Mouse (Mus musculus) ES-E14 (cell line): Measurements from ENCODE around the gene Olfm1.

Experiments used
- CHD2 ChIP-seq: IDR thresholded peaks from 2 replicates; pipeline ENCODE4 v1.6.1; 2014; ENCODE audit warnings: mild to moderate bottlenecking, low read depth, low read length, inconsistent platforms
- HCFC1 ChIP-seq: IDR thresholded peaks from 2 replicates; pipeline ENCODE4 v1.6.1; 2012; ENCODE audit warnings: low read length, inconsistent platforms, borderline replicate concordance; ENCODE audit not compliant: insufficient read depth
- MAFK ChIP-seq: IDR thresholded peaks from 2 replicates; pipeline ENCODE4 v1.6.1; 2014; ENCODE audit warnings: mild to moderate bottlenecking, low read depth, low read length, inconsistent platforms; ENCODE audit not compliant: insufficient read depth
- ZC3H11A ChIP-seq: IDR thresholded peaks from 2 replicates; pipeline ENCODE4 v1.6.1; 2012; ENCODE audit warnings: low read depth, mild to moderate bottlenecking, inconsistent platforms, low read length, borderline replicate concordance
- ZNF384 ChIP-seq: IDR thresholded peaks from 2 replicates; pipeline ENCODE4 v1.6.1; 2012; ENCODE audit warnings: low read depth, low read length, inconsistent platforms

- TF ChIP-seq CHD2 (no peak), ZC3H11A (no peak), HCFC1 (no peak), ZNF384 (no peak), MAFK (no peak)
These were observed 2.9 kb downstream of the Olfm1 start for GRCm38 (mm10) chr2:28195726-28196125.
